Mouse (Mus musculus) CH12.LX (cell line): ENCODE results near the gene Hnrnpa1. TPM values are rescaled to one million over a fixed set of nuclear protein-coding genes. Genes with fewer than 3 reads are reported as not detected.

Experiments
- DNase-seq: peaks from one replicate; pipeline ENCODE4 v3.0.0-alpha.2; 2013; ENCODE audit errors: extremely low read depth
- H3K27ac ChIP-seq: 2 replicates; pipeline ENCODE4 v1.5.1; 2012; ENCODE audit warnings: low read depth, mild to moderate bottlenecking, control low read depth, moderate library complexity; ENCODE audit not compliant: insufficient read depth
- H3K27me3 ChIP-seq: replicated peaks from 2 replicates; pipeline ENCODE3; 2012; ENCODE audit warnings: inconsistent platforms
- H3K36me3 ChIP-seq, 2 experiments: replicated peaks in 1 of 2; 2 replicates each; pipeline versions ENCODE3 to v1.6.1; 2012; ENCODE audit warnings: inconsistent platforms in 1 of 2, low read length in 1 of 2, mild to moderate bottlenecking in 1 of 2, mixed read lengths in 1 of 2, moderate library complexity in 1 of 2; ENCODE audit not compliant: control insufficient read depth in 1 of 2, insufficient read depth in 1 of 2
- H3K4me1 ChIP-seq, 2 experiments: 2 replicates each; pipeline ENCODE4 v1.6.1; 2012; ENCODE audit warnings: inconsistent platforms in 1 of 2, moderate library complexity in 1 of 2; ENCODE audit not compliant: insufficient read depth in 2 of 2, control insufficient read depth in 1 of 2
- H3K4me2 ChIP-seq: 2 replicates; pipeline ENCODE4 v1.6.1; 2012; ENCODE audit warnings: low read depth, mild to moderate bottlenecking, control low read depth; ENCODE audit not compliant: poor library complexity, insufficient read depth, severe bottlenecking
- H3K4me3 ChIP-seq, 3 experiments: fragments of 150-350 bp in 1 of 3; sonication (generic) in 1 of 3; replicated peaks in 1 of 3; 2 replicates each; pipeline versions ENCODE3 to v1.5.1; 2011 to 2012; ENCODE audit warnings: low read depth in 2 of 3, low read length in 2 of 3, mild to moderate bottlenecking in 2 of 3, moderate library complexity in 2 of 3, control low read depth in 1 of 3, improper control_type of control experiment in 1 of 3, inconsistent platforms in 1 of 3, mixed read lengths in 1 of 3; ENCODE audit not compliant: poor library complexity in 1 of 3
- H3K79me2 ChIP-seq: replicated peaks from 2 replicates; pipeline ENCODE4 v1.6.1; 2012; ENCODE audit warnings: mild to moderate bottlenecking, moderate library complexity; ENCODE audit not compliant: control insufficient read depth, poor library complexity, insufficient read depth, severe bottlenecking; ENCODE audit errors: extremely low read depth
- H3K9ac ChIP-seq: 2 replicates; pipeline ENCODE4 v1.6.1; 2012; ENCODE audit warnings: low read depth, mild to moderate bottlenecking, control low read depth, moderate library complexity; ENCODE audit not compliant: insufficient read depth
- H3K9me3 ChIP-seq: replicated peaks from 2 replicates; pipeline ENCODE3; 2012; ENCODE audit warnings: low read length, inconsistent platforms, mixed read lengths
- BHLHE40 ChIP-seq: IDR thresholded peaks from 2 replicates; pipeline ENCODE4 v1.6.1; 2011; ENCODE audit warnings: mild to moderate bottlenecking, low read depth, low read length, improper control_type of control experiment
- CHD1 ChIP-seq: IDR thresholded peaks from 2 replicates; pipeline ENCODE4 v1.6.1; 2012; ENCODE audit warnings: low read depth, low read length, improper control_type of control experiment, inconsistent platforms
- CHD2 ChIP-seq: IDR thresholded peaks from 2 replicates; pipeline ENCODE4 v1.6.1; 2011; ENCODE audit warnings: low read length, improper control_type of control experiment
- CTCF ChIP-seq, 2 experiments: IDR thresholded peaks in 1 of 2; conservative IDR thresholded peaks in 1 of 2; 2 replicates each; pipeline ENCODE4 v1.5.1; 2011 to 2012; ENCODE audit warnings: low read depth in 2 of 2, low read length in 2 of 2, improper control_type of control experiment in 1 of 2, inconsistent platforms in 1 of 2, mild to moderate bottlenecking in 1 of 2, moderate library complexity in 1 of 2
- EP300 ChIP-seq: IDR thresholded peaks from 2 replicates; pipeline ENCODE4 v1.6.1; 2011; ENCODE audit warnings: low read length, improper control_type of control experiment
- ETS1 ChIP-seq: conservative IDR thresholded peaks from 2 replicates; pipeline ENCODE4 v1.6.1; 2012; ENCODE audit warnings: low read depth, mild to moderate bottlenecking, inconsistent platforms, low read length, improper control_type of control experiment, moderate library complexity
- GABPA ChIP-seq: IDR thresholded peaks from 2 replicates; pipeline ENCODE4 v1.6.1; 2012; ENCODE audit warnings: low read depth, low read length, improper control_type of control experiment, inconsistent platforms; ENCODE audit not compliant: insufficient replicate concordance
- HCFC1 ChIP-seq: IDR thresholded peaks from 2 replicates; pipeline ENCODE4 v1.6.1; 2012; ENCODE audit warnings: low read depth, mild to moderate bottlenecking, inconsistent platforms, low read length, improper control_type of control experiment
- JUN ChIP-seq: IDR thresholded peaks from 2 replicates; pipeline ENCODE4 v1.6.1; 2011; ENCODE audit warnings: low read depth, mild to moderate bottlenecking, low read length, improper control_type of control experiment, moderate library complexity; ENCODE audit not compliant: insufficient read depth
- JUND ChIP-seq: conservative IDR thresholded peaks from 2 replicates; pipeline ENCODE4 v1.6.1; 2011; ENCODE audit warnings: low read depth, low read length, improper control_type of control experiment
- KAT2A ChIP-seq: IDR thresholded peaks from 2 replicates; pipeline ENCODE4 v1.6.1; 2012; ENCODE audit warnings: low read length, improper control_type of control experiment, inconsistent platforms; ENCODE audit not compliant: insufficient replicate concordance
- MAFK ChIP-seq: IDR thresholded peaks from 2 replicates; pipeline ENCODE4 v1.6.1; 2011; ENCODE audit warnings: low read length, improper control_type of control experiment; ENCODE audit not compliant: insufficient replicate concordance
- MAX ChIP-seq: IDR thresholded peaks from 2 replicates; pipeline ENCODE4 v1.6.1; 2011; ENCODE audit warnings: low read length, improper control_type of control experiment
- MEF2A ChIP-seq: IDR thresholded peaks from 2 replicates; pipeline ENCODE4 v1.6.1; 2014; ENCODE audit warnings: low read depth, mild to moderate bottlenecking, inconsistent platforms, low read length, improper control_type of control experiment, borderline replicate concordance
- MXI1 ChIP-seq: IDR thresholded peaks from 2 replicates; pipeline ENCODE4 v1.6.1; 2011; ENCODE audit warnings: mild to moderate bottlenecking, low read depth, low read length, improper control_type of control experiment
- MYC ChIP-seq: IDR thresholded peaks from 2 replicates; pipeline ENCODE4 v1.6.1; 2011; ENCODE audit warnings: low read depth, mild to moderate bottlenecking, improper control_type of control experiment, low read length
- NELFE ChIP-seq: IDR thresholded peaks from 2 replicates; pipeline ENCODE4 v1.6.1; 2011; ENCODE audit warnings: low read depth, low read length, improper control_type of control experiment
- NRF1 ChIP-seq: IDR thresholded peaks from 2 replicates; pipeline ENCODE4 v1.6.1; 2014; ENCODE audit warnings: low read depth, mild to moderate bottlenecking, inconsistent platforms, low read length, improper control_type of control experiment, moderate library complexity
- RAD21 ChIP-seq: IDR thresholded peaks from 2 replicates; pipeline ENCODE4 v1.6.1; 2011; ENCODE audit warnings: low read depth, mild to moderate bottlenecking, low read length, improper control_type of control experiment, moderate library complexity
- RCOR1 ChIP-seq: conservative IDR thresholded peaks from 2 replicates; pipeline ENCODE4 v1.6.1; 2012; ENCODE audit warnings: low read depth, mild to moderate bottlenecking, inconsistent platforms, low read length, improper control_type of control experiment
- SIN3A ChIP-seq: IDR thresholded peaks from 2 replicates; pipeline ENCODE4 v1.6.1; 2012; ENCODE audit warnings: low read length, improper control_type of control experiment, inconsistent platforms
- TCF12 ChIP-seq: IDR thresholded peaks from 2 replicates; pipeline ENCODE4 v1.6.1; 2014; ENCODE audit warnings: low read depth, mild to moderate bottlenecking, inconsistent platforms, low read length, improper control_type of control experiment
- USF2 ChIP-seq: conservative IDR thresholded peaks from 2 replicates; pipeline ENCODE4 v1.6.1; 2011; ENCODE audit warnings: low read depth, low read length, improper control_type of control experiment
- ZC3H11A ChIP-seq: IDR thresholded peaks from 2 replicates; pipeline ENCODE4 v1.6.1; 2012; ENCODE audit warnings: low read depth, mild to moderate bottlenecking, inconsistent platforms, low read length, improper control_type of control experiment
- ZKSCAN1 ChIP-seq: IDR thresholded peaks from 2 replicates; pipeline ENCODE4 v1.6.1; 2012; ENCODE audit warnings: low read depth, inconsistent platforms, low read length, improper control_type of control experiment, borderline replicate concordance
- ZNF384 ChIP-seq: IDR thresholded peaks from 2 replicates; pipeline ENCODE4 v1.6.1; 2012; ENCODE audit warnings: low read depth, low read length, improper control_type of control experiment, inconsistent platforms
- dilution Hi-C: fragments of 300-500 bp; cut with MboI; formaldehyde crosslinking; loops from 2 replicates; pipeline ENCODE4 v1.14.3; 2020; ENCODE audit warnings: low sequenced_read_pairs; ENCODE audit not compliant: extremely low pct_unique_long_range_greater_than_20kb, extremely low pct_ligation_motif_present
- in situ Hi-C: fragments of 300-500 bp; cut with MboI; formaldehyde crosslinking; loops from 3 replicates; pipeline ENCODE4 v1.14.3; 2019; ENCODE audit warnings: low sequenced_read_pairs, low pct_ligation_motif_present, low pct_unique_long_range_greater_than_20kb, mixed read lengths
- polyA plus RNA-seq: library from polyadenylated mRNA; unstranded; fragments of >175 nt; gene quantifications from 2 replicates; pipeline ENCODE4 v1.2.1, GENCODE M21; 2012; ENCODE audit warnings: low read depth; ENCODE audit not compliant: insufficient read length
- total RNA-seq, 2 experiments: library from RNA; depleted of rRNA; stranded (reverse); fragments of 300-350 nt in 1 of 2; fragments of >200 nt in 1 of 2; gene quantifications; 2 replicates each; pipeline ENCODE4 v1.2.3; 2012 to 2014

The Hnrnpa1 gene
- total and polyA plus RNA-seq, 3 experiments = 635 to 1,799 (median 757) TPM

DNA sequence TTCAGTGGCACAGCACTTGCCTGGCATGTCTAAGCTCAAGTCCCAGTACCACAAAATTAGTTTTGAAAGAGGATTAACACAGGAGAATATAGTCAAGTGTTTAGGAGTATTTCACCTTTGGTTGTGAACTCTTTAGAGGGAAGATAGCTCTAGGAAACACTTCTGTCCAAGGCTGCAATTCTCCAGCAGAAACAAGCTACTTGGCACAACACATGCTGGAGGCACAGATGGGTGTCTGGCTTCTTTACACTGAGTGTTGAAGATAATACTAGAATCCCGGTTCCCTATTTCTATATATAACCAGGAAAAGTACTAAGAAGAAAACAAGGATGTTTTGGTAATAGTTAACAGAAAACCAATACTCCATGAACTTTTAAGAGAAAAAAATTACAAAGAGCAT lies 43.4 kb upstream of the Hnrnpa1 start:
- Histone ChIP-seq H3K4me2 (no peak overlapping the region), H3K4me1 (0 out of 4 replicates have a peak, but pooled peaks cover 0 to 6% of the 10 kb centered on the region in 2 experiments), H3K27ac (no peak overlapping the region), H3K9me3 (no peaks in the 10 kb centered on the region), H3K79me2 (peaks cover 5% of the 10 kb centered on the region), H3K9ac (no peak overlapping the region), H3K36me3 (peaks cover 63 to 99% of the 10 kb centered on the region in 2 experiments), H3K27me3 (no peaks in the 10 kb centered on the region), H3K4me3 (no peak overlapping the region)
- in situ Hi-C loops = no loop called here
- DNase-seq = no peak
- no peak for TF ChIP-seq ETS1
- no peak for TF ChIP-seq MAFK
- no peak for TF ChIP-seq CTCF (conservative IDR thresholded peaks at IDR 0.05 in 1 of 2, IDR thresholded peaks at IDR 0.05 in 1 of 2; ENCODE audit: low read depth in 2 of 2, low read length in 2 of 2)
- no peak for TF ChIP-seq NRF1
- TF ChIP-seq MYC = no peak
- no peak for TF ChIP-seq GABPA
- TF ChIP-seq USF2 = no peak
- no peak for TF ChIP-seq JUN
- no peak for TF ChIP-seq NELFE
- TF ChIP-seq CHD2 = no peak
- no peak for TF ChIP-seq TCF12
- no peak for TF ChIP-seq MAX
- TF ChIP-seq EP300 = no peak
- no peak for TF ChIP-seq ZKSCAN1
- TF ChIP-seq MXI1 = no peak
- TF ChIP-seq HCFC1 = no peak
- no peak for TF ChIP-seq RAD21
- TF ChIP-seq ZNF384 = no peak
- TF ChIP-seq KAT2A = no peak
- TF ChIP-seq CHD1 = no peak
- dilution Hi-C loops = no loop called here

DNA sequence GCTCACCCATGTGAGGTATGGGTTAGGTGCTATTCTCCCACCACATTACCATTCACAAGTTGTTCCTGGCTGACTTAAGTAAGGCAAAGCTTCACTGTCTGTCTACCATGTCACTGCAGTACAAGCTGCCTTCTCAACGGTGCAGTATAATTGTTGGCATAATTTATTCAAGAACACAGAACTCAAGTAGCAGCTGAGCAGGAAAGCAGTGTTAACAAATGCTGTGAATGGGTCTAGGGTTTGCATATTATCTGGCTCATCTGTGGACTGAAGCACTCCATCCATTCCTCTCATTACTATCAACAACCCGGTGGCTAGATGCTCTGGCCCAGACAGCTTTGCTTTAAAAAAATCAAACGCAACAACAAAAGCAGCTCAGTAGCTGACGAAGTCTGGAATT lies 42.4 kb upstream of the Hnrnpa1 start:
- DNase-seq = no peak
- dilution Hi-C loops = no loop called here
- Histone ChIP-seq H3K4me2 (no peak overlapping the region), H3K9ac (no peak overlapping the region), H3K79me2 (peaks cover 13% of the 10 kb centered on the region), H3K4me1 (0 out of 4 replicates have a peak, but pooled peaks cover 0 to 6% of the 10 kb centered on the region in 2 experiments), H3K36me3 (peaks cover 61 to 99% of the 10 kb centered on the region in 2 experiments), H3K4me3 (no peak overlapping the region), H3K27me3 (no peaks in the 10 kb centered on the region), H3K9me3 (no peaks in the 10 kb centered on the region), H3K27ac (no peak overlapping the region)
- in situ Hi-C loops = no loop called here
- TF ChIP-seq JUND = no peak
- no peak for TF ChIP-seq ZC3H11A
- TF ChIP-seq SIN3A = no peak
- no peak for TF ChIP-seq NRF1
- no peak for TF ChIP-seq RAD21
- no peak for TF ChIP-seq BHLHE40
- TF ChIP-seq RCOR1 = no peak
- TF ChIP-seq MEF2A = no peak
- no peak for TF ChIP-seq GABPA
- no peak for TF ChIP-seq JUN
- TF ChIP-seq HCFC1 = no peak
- TF ChIP-seq ZKSCAN1 = no peak
- TF ChIP-seq CTCF (conservative IDR thresholded peaks at IDR 0.05 in 1 of 2, IDR thresholded peaks at IDR 0.05 in 1 of 2; ENCODE audit: low read depth in 2 of 2, low read length in 2 of 2) = no peak
